In the genomic region with DNA sequence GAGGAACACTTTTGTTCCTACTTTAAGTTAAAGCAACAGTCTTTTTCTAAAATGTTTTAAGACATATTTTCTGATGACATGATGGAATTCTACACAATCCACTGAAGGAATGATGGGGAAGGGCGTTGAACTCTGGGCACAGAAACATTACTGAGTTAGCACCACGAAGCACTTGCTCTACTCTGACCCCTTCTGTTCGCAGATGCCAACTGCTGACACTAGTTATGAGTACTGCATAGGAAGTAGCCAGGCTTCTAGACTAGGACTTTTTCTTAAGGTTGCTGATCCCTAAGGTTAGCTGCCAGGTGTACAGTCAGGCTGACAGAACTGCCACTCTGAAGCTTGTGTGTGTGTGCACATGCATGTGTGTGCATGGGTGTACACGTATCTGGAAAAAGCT, we compare ENCODE assay signal across 15 mouse cellular contexts. TPM values are rescaled to one million over a fixed set of nuclear protein-coding genes. Genes with fewer than 3 reads are reported as not detected.
DNase-seq lines count a peak whose midpoint lies in the region; ATAC-seq and TF ChIP-seq lines count a peak whose summit lies in the region.
"Had no signal": no experiment of that assay in that cellular context is flagged by ENCODE, and none has a peak within 500 bp of the region (broad histone marks: within the 10 kb centered on the region; RNA-seq: fewer than 3 reads in every experiment).

No protein-coding gene starts in this region.

- TF ChIP-seq POLR2A in kidney, adult 2 months (IDR thresholded peaks at IDR 0.05; ENCODE audit: low read depth, low read length) = no peak

- H3K4me3 ChIP-seq in kidney, adult 2 months (ENCODE audit: insufficient read depth, low read depth, low read length) = no peak overlapping the region
- no peak overlapping the region for H3K4me3 ChIP-seq in ES-E14 (ENCODE audit: insufficient read depth in 1 of 2, low read depth in 1 of 2, low read length in 2 of 2, poor library complexity in 1 of 2, severe bottlenecking in 1 of 2)
- H3K4me3 ChIP-seq in neural tube, embryonic 15.5 days (replicated peaks) = no peak overlapping the region
- H3K4me3 ChIP-seq: limb, embryonic 15.5 days; midbrain, embryonic 15.5 days had no signal

- peaks cover 6% of the 10 kb centered on the region for H3K36me3 ChIP-seq in kidney, adult 2 months (ENCODE audit: control insufficient read depth, insufficient read depth, low read length)
- H3K36me3 ChIP-seq in ES-E14 (ENCODE audit: control insufficient read depth, insufficient read depth, low read length, poor library complexity, severe bottlenecking) = peaks cover 27% of the 10 kb centered on the region
- H3K36me3 ChIP-seq in neural tube, embryonic 15.5 days = peaks cover 91% of the 10 kb centered on the region

- H3K4me1 ChIP-seq in kidney, adult 2 months (ENCODE audit: control insufficient read depth, insufficient read depth, low read length) = no peaks in the 10 kb centered on the region
- H3K4me1 ChIP-seq in ES-E14 (ENCODE audit: control insufficient read depth in 2 of 2, insufficient read depth in 2 of 2, low read length in 2 of 2, poor library complexity in 1 of 2) = no peaks in the 10 kb centered on the region
- H3K4me1 ChIP-seq in neural tube, embryonic 15.5 days = no peaks in the 10 kb centered on the region
- H3K4me1 ChIP-seq: limb, embryonic 15.5 days; midbrain, embryonic 15.5 days had no signal

- in situ Hi-C loops in ES-E14 (cut with MboI; ENCODE audit: low sequenced_read_pairs in 2 of 2, unreplicated experiment in 2 of 2) = no loop called here

- H3K4me2 ChIP-seq in neural tube, embryonic 15.5 days = no peak overlapping the region
- H3K4me2 ChIP-seq: limb, embryonic 15.5 days; midbrain, embryonic 15.5 days had no signal

- ATAC-seq in neural tube, embryonic 15.5 days (ENCODE audit: low FRiP score) = no peak
- ATAC-seq: midbrain, embryonic 15.5 days had no signal

- no peak overlapping the region for H3K27ac ChIP-seq in kidney, adult 2 months (ENCODE audit: insufficient read depth, low read depth, low read length)
- no peak overlapping the region for H3K27ac ChIP-seq in ES-E14 (ENCODE audit: insufficient read depth, low read depth, low read length, poor library complexity, severe bottlenecking)
- H3K27ac ChIP-seq in neural tube, embryonic 15.5 days (replicated peaks) = no peak overlapping the region
- H3K27ac ChIP-seq: limb, embryonic 15.5 days; midbrain, embryonic 15.5 days had no signal

- H3K9me3 ChIP-seq in ES-E14 (ENCODE audit: control insufficient read depth, insufficient read depth, low read depth, low read length) = no peaks in the 10 kb centered on the region
- no peaks in the 10 kb centered on the region for H3K9me3 ChIP-seq in neural tube, embryonic 15.5 days (replicated peaks)
- H3K9me3 ChIP-seq: limb, embryonic 15.5 days; midbrain, embryonic 15.5 days had no signal

- peak; percentile 45 for TF ChIP-seq CTCF in kidney, adult 2 months (conservative IDR thresholded peaks at IDR 0.05; ENCODE audit: insufficient read depth, insufficient read length, low read depth, low read length)

- peak; percentile 33 for DNase-seq in kidney, adult 2 months
- DNase-seq in kidney, postnatal 14 days = no peak
- DNase-seq in 3T3-L1 (ENCODE audit: low read depth, low spot score) (peak; percentile 31), ES-E14 (ENCODE audit: low read depth, low spot score) (no peak)
- DNase-seq in induced T-regulatory cell, adult 2 months (ENCODE audit: low read depth) = peak; percentile 52
- no peak for DNase-seq in adrenal gland, adult 2 months
- no peak for DNase-seq in neural tube, embryonic 10.5 days (ENCODE audit: extremely low spot score, low spot score)

- 62% methylated on average over 4 of the region's 4 CpGs for WGBS in kidney, adult 2 months
- WGBS in neural tube, embryonic 15.5 days = 88% methylated on average over 4 of the region's 4 CpGs

- H3K9ac ChIP-seq in ES-E14 (ENCODE audit: insufficient read depth, low read depth, low read length, poor library complexity, severe bottlenecking) = no peak overlapping the region
- no peak overlapping the region for H3K9ac ChIP-seq in neural tube, embryonic 15.5 days (replicated peaks)
- H3K9ac ChIP-seq: limb, embryonic 15.5 days; midbrain, embryonic 15.5 days had no signal

- no peaks in the 10 kb centered on the region for H3K27me3 ChIP-seq in kidney, adult 2 months (replicated peaks; ENCODE audit: control insufficient read depth, insufficient read depth, low read length)
- no peaks in the 10 kb centered on the region for H3K27me3 ChIP-seq in neural tube, embryonic 15.5 days (replicated peaks)
- H3K27me3 ChIP-seq: limb, embryonic 15.5 days; midbrain, embryonic 15.5 days had no signal

TF ChIP-seq in ES-E14, 5 proteins besides CTCF, POLR2A, EP300 and RAD21:
- no peak for TF ChIP-seq MAFK (IDR thresholded peaks at IDR 0.05; ENCODE audit: insufficient read depth, low read depth, low read length)
- 0 out of 2 replicates have a peak, but pooled peaks have one; percentile 18 for TF ChIP-seq ZNF384 (IDR thresholded peaks at IDR 0.05; ENCODE audit: low read depth, low read length)

RNA-seq across cellular contexts. Expression of gene Gm49354, which starts 2.8 kb away (rescaled TPM):
- not detected in 2 replicates for polyA plus RNA-seq in kidney, adult 2 months (2012; rRNA removed)
- total RNA-seq in ES-E14 (2012; rRNA removed) = not detected in 2 replicates
- total RNA-seq in adrenal gland, adult 2 months (2021) = not detected
- polyA plus RNA-seq in adrenal gland, adult 2 months (2012; rRNA removed) = not detected in 2 replicates
- polyA plus RNA-seq in neural tube, embryonic 15.5 days (2015; fragmentation: Nextera tagmentation; extraction: Ambion mirVana) = not detected in 2 replicates
- total RNA-seq: gastrocnemius, adult 18-20 months; heart, postnatal 25 days; layer of hippocampus, postnatal 10 days had no signal
- polyA plus RNA-seq: embryonic facial prominence, embryonic 11.5 days; limb, embryonic 15.5 days; midbrain, embryonic 15.5 days; testis, adult 2 months had no signal

RNA-seq across cellular contexts. Expression of gene Isca1, which starts 9.6 kb away (rescaled TPM):
- polyA plus RNA-seq in kidney, adult 2 months (2012; rRNA removed) = 164 and 171 TPM in 2 replicates
- 15.2 and 21.7 TPM in 2 replicates for total RNA-seq in ES-E14 (2012; rRNA removed)
- 100 to 1,000 TPM; 104 to 107 TPM for total RNA-seq in adrenal gland, adult 2 months (2021)
- polyA plus RNA-seq in adrenal gland, adult 2 months (2012; rRNA removed) = 59.3 and 60.1 TPM in 2 replicates
- 158 and 171 TPM in 2 replicates for polyA plus RNA-seq in neural tube, embryonic 15.5 days (2015; fragmentation: Nextera tagmentation; extraction: Ambion mirVana)

RNA-seq across cellular contexts. Expression of gene 1700014D04Rik, which starts 32.7 kb away (rescaled TPM):
- polyA plus RNA-seq in kidney, adult 2 months (2012; rRNA removed) = 0.09 TPM in 1 of 2 replicates, not detected in the other
- 0.18 and 0.26 TPM in 2 replicates for total RNA-seq in ES-E14 (2012; rRNA removed)
- total RNA-seq in adrenal gland, adult 2 months (2021) = not detected
- polyA plus RNA-seq in adrenal gland, adult 2 months (2012; rRNA removed) = 0.03 TPM in 1 of 2 replicates, not detected in the other
- 0.14 and 0.22 TPM in 2 replicates for polyA plus RNA-seq in neural tube, embryonic 15.5 days (2015; fragmentation: Nextera tagmentation; extraction: Ambion mirVana)
- total RNA-seq: gastrocnemius, adult 18-20 months; heart, postnatal 25 days had no signal
- polyA plus RNA-seq: embryonic facial prominence, embryonic 11.5 days; limb, embryonic 15.5 days had no signal

RNA-seq across cellular contexts. Expression of gene Tut7, which starts 43.7 kb away (rescaled TPM):
- 14.5 and 14.6 TPM in 2 replicates for polyA plus RNA-seq in kidney, adult 2 months (2012; rRNA removed)
- 27.5 and 31.1 TPM in 2 replicates for total RNA-seq in ES-E14 (2012; rRNA removed)
- 10 to 100 TPM; 60.9 to 79.3 TPM for total RNA-seq in adrenal gland, adult 2 months (2021)
- 14.8 and 16.4 TPM in 2 replicates for polyA plus RNA-seq in adrenal gland, adult 2 months (2012; rRNA removed)
- 41.7 and 46.3 TPM in 2 replicates for polyA plus RNA-seq in neural tube, embryonic 15.5 days (2015; fragmentation: Nextera tagmentation; extraction: Ambion mirVana)

RNA-seq across cellular contexts. Expression of gene Spata31d1d, which starts 47.7 kb away (rescaled TPM):
- 0.05 TPM in 1 of 2 replicates, not detected in the other for polyA plus RNA-seq in kidney, adult 2 months (2012; rRNA removed)
- 0.18 and 0.48 TPM in 2 replicates for total RNA-seq in ES-E14 (2012; rRNA removed)
- not detected for total RNA-seq in adrenal gland, adult 2 months (2021)
- polyA plus RNA-seq in adrenal gland, adult 2 months (2012; rRNA removed) = not detected in 2 replicates
- polyA plus RNA-seq in neural tube, embryonic 15.5 days (2015; fragmentation: Nextera tagmentation; extraction: Ambion mirVana) = not detected in 2 replicates
- total RNA-seq: gastrocnemius, adult 18-20 months; heart, postnatal 25 days; layer of hippocampus, postnatal 10 days had no signal
- polyA plus RNA-seq: embryonic facial prominence, embryonic 11.5 days; limb, embryonic 15.5 days; midbrain, embryonic 15.5 days had no signal

Comparison
In these comparisons a context has a peak if more than half of its experiments do, and no peak if none do; other contexts are left out.
1. DNase-seq: peak in kidney, adult 2 months (single experiment), 3T3-L1 (single experiment) and induced T-regulatory cell, adult 2 months (single experiment); none in kidney, postnatal 14 days (single experiment), ES-E14 (single experiment), adrenal gland, adult 2 months (single experiment) and neural tube, embryonic 10.5 days (single experiment).